27 mouse cellular contexts compared by ENCODE assay signal in genomic region chr12:91791822-91792221, GRCm38 (mm10).
"Had no signal": no experiment of that assay in that cellular context is flagged by ENCODE, and none has a peak within 500 bp of the region (broad histone marks: within the 10 kb centered on the region; RNA-seq: fewer than 3 reads in every experiment).

No protein-coding gene starts in this region.

- H3K27me3 ChIP-seq: hindbrain, embryonic 15.5 days; kidney, embryonic 15.5 days; limb, embryonic 12.5 days; liver, embryonic 13.5 days; liver, embryonic 15.5 days had no signal

- H3K9me3 ChIP-seq: hindbrain, embryonic 10.5 days; hindbrain, embryonic 12.5 days; hindbrain, embryonic 15.5 days; kidney, embryonic 15.5 days; limb, embryonic 10.5 days; liver, embryonic 13.5 days; liver, embryonic 15.5 days had no signal

- H3K27ac ChIP-seq: heart, adult 2 months; hindbrain, embryonic 10.5 days; hindbrain, embryonic 12.5 days; hindbrain, embryonic 15.5 days; hindbrain, postnatal 0 days; kidney, embryonic 15.5 days; kidney, postnatal 0 days; layer of hippocampus, adult 2 months; left cerebral cortex, adult 2 months; limb, embryonic 10.5 days; limb, embryonic 12.5 days; liver, embryonic 13.5 days; liver, embryonic 15.5 days had no signal

- H3K4me1 ChIP-seq: hindbrain, embryonic 10.5 days; hindbrain, embryonic 12.5 days; hindbrain, embryonic 15.5 days; limb, embryonic 12.5 days; liver, embryonic 13.5 days; liver, embryonic 15.5 days had no signal

- H3K9ac ChIP-seq: hindbrain, embryonic 12.5 days; hindbrain, embryonic 15.5 days; kidney, embryonic 15.5 days; limb, embryonic 12.5 days; liver, embryonic 13.5 days; liver, embryonic 15.5 days; liver, postnatal 0 days had no signal

- ATAC-seq: hindbrain, postnatal 0 days; intestine, embryonic 16.5 days; liver, postnatal 0 days had no signal

- H3K4me3 ChIP-seq: heart, adult 2 months; hindbrain, embryonic 10.5 days; hindbrain, embryonic 12.5 days; hindbrain, embryonic 15.5 days; kidney, embryonic 15.5 days; layer of hippocampus, adult 2 months; left cerebral cortex, adult 2 months; limb, embryonic 10.5 days; limb, embryonic 12.5 days; liver, embryonic 13.5 days; liver, embryonic 15.5 days had no signal

- DNase-seq: gastrocnemius, postnatal 14 days; gastrocnemius, postnatal 36 days; heart, adult 2 months; heart, postnatal 14 days; heart, postnatal 4 days; kidney, adult 11 months; kidney, adult 2 months; kidney, adult 9 months; kidney, postnatal 25 days; kidney, postnatal 4 days; liver; liver, embryonic 13.5 days; liver, postnatal 0 days had no signal

- H3K36me3 ChIP-seq: hindbrain, embryonic 10.5 days; hindbrain, embryonic 12.5 days; hindbrain, embryonic 15.5 days; kidney, embryonic 15.5 days; limb, embryonic 10.5 days; limb, embryonic 12.5 days; liver, embryonic 13.5 days; liver, embryonic 15.5 days had no signal

- H3K4me2 ChIP-seq: heart, embryonic 11.5 days; hindbrain, embryonic 12.5 days; hindbrain, embryonic 15.5 days; kidney, embryonic 15.5 days; limb, embryonic 12.5 days; liver, embryonic 11.5 days; liver, embryonic 13.5 days; liver, embryonic 15.5 days had no signal
